Mouse (Mus musculus): Measurements from ENCODE around the gene Slamf1. TPM values are rescaled to one million over a fixed set of nuclear protein-coding genes. Genes with fewer than 3 reads are reported as not detected.

Slamf1 gene
- polyA plus RNA-seq (2014; fragmentation: Nextera tagmentation; extraction: Ambion mirVana) = 0.06 and 0.19 TPM in 2 replicates

DNA sequence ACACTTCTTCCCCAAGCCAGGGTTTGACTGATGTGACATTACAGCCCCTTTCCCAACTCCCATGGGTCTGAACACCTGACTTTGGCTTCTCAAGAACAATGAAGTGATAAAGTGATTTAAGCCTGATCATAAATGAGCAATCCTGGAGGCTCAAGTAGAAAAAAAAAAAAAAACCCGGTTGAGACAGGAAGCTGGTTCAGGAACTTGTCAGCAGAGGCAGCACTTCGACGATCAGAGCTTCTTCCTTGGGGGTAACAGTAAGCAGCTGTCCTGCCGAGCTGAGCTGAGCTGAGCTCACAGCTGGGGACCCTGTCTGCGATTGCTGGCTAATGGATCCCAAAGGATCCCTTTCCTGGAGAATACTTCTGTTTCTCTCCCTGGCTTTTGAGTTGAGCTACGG, at the start of gene Slamf1:
Gene Slamf1 (plus strand): TSS at position 230 of the 400 bp plus-strand sequence.
- no peak within 1 kb of the TSS for H3K4me3 ChIP-seq (ENCODE audit: low read depth, low read length)
- no peak within 1 kb of the TSS for H3K9ac ChIP-seq (replicated peaks; ENCODE audit: low read depth, low read length)
- H3K4me2 ChIP-seq (replicated peaks; ENCODE audit: low read depth, low read length) = no peak within 1 kb of the TSS
- no peaks in the 10 kb centered on the region for H3K9me3 ChIP-seq (ENCODE audit: control insufficient read depth, low read depth, low read length)
- no peaks in the 10 kb centered on the region for H3K4me1 ChIP-seq (ENCODE audit: control insufficient read depth, insufficient read depth, low read length)
- no peaks in the 10 kb centered on the region for H3K27me3 ChIP-seq (ENCODE audit: control insufficient read depth, insufficient read depth, low read length)
- WGBS = 22% methylated on average over 6 of the region's 6 CpGs
- H3K36me3 ChIP-seq (ENCODE audit: control insufficient read depth, insufficient read depth, low read length) = no peaks in the 10 kb centered on the region
- no peak within 1 kb of the TSS for H3K27ac ChIP-seq (ENCODE audit: low read length)
- no peak for ATAC-seq (ENCODE audit: insufficient number of reproducible peaks, insufficient read depth, low FRiP score, low read depth)

DNA sequence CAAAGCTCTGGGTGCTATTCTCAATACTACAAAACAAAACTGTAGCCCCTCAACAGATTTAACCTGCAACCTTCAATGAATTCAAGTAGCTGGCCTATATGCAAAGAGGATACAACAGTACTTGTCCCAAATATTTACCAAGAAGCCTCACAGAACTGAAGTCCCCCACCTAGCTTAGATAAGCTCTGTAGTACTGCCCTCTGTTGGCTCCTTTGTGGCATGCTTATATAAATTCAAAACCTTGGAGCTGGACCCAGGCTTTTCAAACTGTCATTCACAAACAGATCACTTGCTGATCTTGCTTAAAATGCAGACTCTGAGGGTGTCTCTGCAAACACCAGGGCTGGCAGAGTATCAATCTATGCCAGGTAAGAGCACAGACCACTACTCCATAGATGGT, 35.7 kb upstream of the Slamf1 start:
- no peak for ATAC-seq (ENCODE audit: insufficient number of reproducible peaks, insufficient read depth, low FRiP score, low read depth)
- Histone ChIP-seq H3K9me3 (ENCODE audit: control insufficient read depth, low read depth, low read length) (no peaks in the 10 kb centered on the region), H3K27me3 (ENCODE audit: control insufficient read depth, insufficient read depth, low read length) (no peaks in the 10 kb centered on the region), H3K9ac (replicated peaks; ENCODE audit: low read depth, low read length) (no peak overlapping the region), H3K36me3 (ENCODE audit: control insufficient read depth, insufficient read depth, low read length) (no peaks in the 10 kb centered on the region), H3K4me1 (ENCODE audit: control insufficient read depth, insufficient read depth, low read length) (no peaks in the 10 kb centered on the region), H3K4me2 (replicated peaks; ENCODE audit: low read depth, low read length) (no peak overlapping the region), H3K27ac (ENCODE audit: low read length) (no peak overlapping the region), H3K4me3 (ENCODE audit: low read depth, low read length) (no peak overlapping the region)

DNA sequence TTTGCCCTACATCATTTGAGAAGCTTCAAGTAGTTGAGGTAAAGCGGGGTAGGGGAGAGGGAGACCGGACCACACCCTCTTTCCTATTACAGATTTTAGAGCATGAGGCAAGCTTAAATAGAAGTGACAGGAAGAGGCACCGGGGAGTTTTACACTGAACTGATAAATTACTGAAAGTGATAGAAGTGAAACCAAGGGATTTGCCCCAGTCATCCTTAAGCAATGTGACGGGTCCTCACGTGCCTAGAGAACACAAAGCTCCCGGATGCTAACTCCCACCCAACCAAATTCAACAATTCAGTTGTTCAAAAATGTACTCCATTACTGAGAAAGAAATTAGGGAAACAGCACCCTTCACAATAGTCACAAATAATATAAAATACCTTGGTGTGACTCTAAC, 32.0 kb upstream of the Slamf1 start:
- Histone ChIP-seq H3K9me3 (ENCODE audit: control insufficient read depth, low read depth, low read length) (no peaks in the 10 kb centered on the region), H3K9ac (replicated peaks; ENCODE audit: low read depth, low read length) (no peak overlapping the region), H3K4me1 (ENCODE audit: control insufficient read depth, insufficient read depth, low read length) (no peaks in the 10 kb centered on the region), H3K4me2 (replicated peaks; ENCODE audit: low read depth, low read length) (no peak overlapping the region), H3K36me3 (ENCODE audit: control insufficient read depth, insufficient read depth, low read length) (no peaks in the 10 kb centered on the region), H3K27ac (ENCODE audit: low read length) (no peak overlapping the region), H3K27me3 (ENCODE audit: control insufficient read depth, insufficient read depth, low read length) (no peaks in the 10 kb centered on the region), H3K4me3 (ENCODE audit: low read depth, low read length) (no peak overlapping the region)
- 76% methylated on average over 6 of the region's 6 CpGs for WGBS
- no peak for ATAC-seq (ENCODE audit: insufficient number of reproducible peaks, insufficient read depth, low FRiP score, low read depth)

DNA sequence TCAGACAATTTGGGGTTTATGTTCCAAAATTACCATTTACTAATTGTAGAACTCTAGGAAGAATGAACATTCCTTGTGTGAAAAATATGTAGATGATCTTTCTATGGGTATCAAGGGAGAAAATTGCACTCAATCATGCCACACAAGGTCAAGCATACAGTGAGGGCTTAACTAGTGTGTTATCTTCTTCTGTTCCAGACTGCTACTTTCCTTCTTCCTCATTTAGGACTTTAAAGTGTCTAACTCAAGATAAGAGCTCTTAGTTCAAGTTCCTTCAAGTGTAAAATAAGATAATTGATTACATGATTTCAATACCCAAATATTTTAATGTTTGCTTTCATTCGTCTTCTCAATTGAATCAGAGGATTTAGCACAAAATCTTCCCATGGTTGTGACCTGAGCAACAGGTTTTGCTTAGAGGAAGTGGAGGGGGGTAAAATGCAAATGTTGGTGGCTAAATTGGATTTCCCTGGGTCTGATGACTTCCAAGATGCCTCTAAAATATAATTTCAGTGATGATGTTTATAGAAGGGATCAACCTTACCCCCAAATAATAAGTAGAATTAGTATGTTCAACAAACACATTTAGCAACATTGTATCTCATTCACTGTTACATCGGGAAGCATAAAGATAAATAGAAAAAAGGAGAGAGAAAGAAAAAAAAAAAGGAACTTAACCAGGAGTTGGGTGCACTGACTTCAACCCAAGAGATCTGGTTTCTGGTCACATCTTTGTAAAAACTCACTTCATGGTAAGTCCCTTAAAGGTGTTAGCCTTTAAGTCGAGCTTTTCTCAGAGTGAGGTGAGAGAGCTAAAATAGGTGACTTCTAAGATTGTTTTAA, 18.6 kb upstream of the Slamf1 start:
- WGBS = 83% methylated on average over 3 of the region's 3 CpGs
- H3K4me3 ChIP-seq (ENCODE audit: low read depth, low read length) = no peak overlapping the region
- no peak for ATAC-seq (ENCODE audit: insufficient number of reproducible peaks, insufficient read depth, low FRiP score, low read depth)
- H3K9ac ChIP-seq (replicated peaks; ENCODE audit: low read depth, low read length) = no peak overlapping the region
- H3K27ac ChIP-seq (ENCODE audit: low read length) = no peak overlapping the region
- H3K9me3 ChIP-seq (ENCODE audit: control insufficient read depth, low read depth, low read length) = no peaks in the 10 kb centered on the region
- H3K36me3 ChIP-seq (ENCODE audit: control insufficient read depth, insufficient read depth, low read length) = no peaks in the 10 kb centered on the region
- H3K4me2 ChIP-seq (replicated peaks; ENCODE audit: low read depth, low read length) = no peak overlapping the region
- H3K27me3 ChIP-seq (ENCODE audit: control insufficient read depth, insufficient read depth, low read length) = no peaks in the 10 kb centered on the region
- no peaks in the 10 kb centered on the region for H3K4me1 ChIP-seq (ENCODE audit: control insufficient read depth, insufficient read depth, low read length)

DNA sequence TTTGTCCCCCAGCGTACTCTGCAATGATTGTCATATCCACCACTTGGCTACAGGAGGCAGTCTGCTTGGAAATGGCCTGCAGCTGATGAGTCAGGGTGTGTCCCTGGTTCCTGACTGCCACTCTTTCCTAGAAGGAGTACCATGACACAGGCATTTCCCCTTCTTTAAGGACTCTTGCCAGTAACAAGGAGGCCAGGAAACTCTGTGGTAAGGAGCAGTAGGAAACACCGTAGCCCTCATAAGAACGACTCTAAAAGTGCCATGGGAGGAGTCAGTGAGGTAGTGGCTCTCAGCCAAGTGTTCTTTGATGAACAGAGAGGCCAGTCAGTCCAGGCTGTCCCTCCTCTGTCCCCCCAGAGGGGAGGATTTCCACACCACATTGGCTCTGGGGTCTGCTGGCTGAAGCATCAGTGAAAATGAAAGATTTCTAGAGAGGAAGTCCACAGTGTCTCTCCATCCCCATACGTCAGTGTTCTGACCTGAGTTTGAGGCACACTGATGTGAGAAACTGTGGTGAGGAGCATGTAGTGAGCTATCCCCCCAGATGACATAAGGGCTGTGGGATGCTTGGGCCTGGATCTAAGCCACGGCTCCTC, 5.0 kb upstream of the Slamf1 start:
- ATAC-seq (ENCODE audit: insufficient number of reproducible peaks, insufficient read depth, low FRiP score, low read depth) = no peak
- WGBS = 75% methylated on average over 5 of the region's 5 CpGs

DNA sequence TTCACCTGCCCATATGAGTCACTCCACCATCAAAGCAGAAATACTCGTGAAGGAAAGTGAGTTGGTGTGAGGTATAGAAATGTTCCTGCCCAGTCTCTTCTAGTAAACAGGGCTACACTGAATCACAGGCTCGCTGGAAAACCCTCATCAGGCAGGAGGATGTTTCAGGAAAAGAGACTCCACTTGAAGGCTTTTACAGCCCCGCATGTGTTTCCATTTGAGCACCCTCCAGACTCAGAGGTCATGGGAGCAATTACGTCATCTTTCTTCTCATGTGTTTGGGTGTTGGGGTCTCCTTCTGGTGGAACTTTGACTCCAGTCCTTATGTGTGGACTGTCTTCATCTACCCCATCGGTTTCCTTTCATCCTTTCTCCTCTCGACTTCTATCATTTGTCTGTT, 4.1 kb downstream of the Slamf1 start:
- Histone ChIP-seq H3K4me3 (ENCODE audit: low read depth, low read length) (no peak overlapping the region), H3K4me2 (replicated peaks; ENCODE audit: low read depth, low read length) (no peak overlapping the region), H3K27ac (ENCODE audit: low read length) (no peak overlapping the region), H3K36me3 (ENCODE audit: control insufficient read depth, insufficient read depth, low read length) (no peaks in the 10 kb centered on the region), H3K4me1 (ENCODE audit: control insufficient read depth, insufficient read depth, low read length) (no peaks in the 10 kb centered on the region), H3K27me3 (ENCODE audit: control insufficient read depth, insufficient read depth, low read length) (no peaks in the 10 kb centered on the region), H3K9ac (replicated peaks; ENCODE audit: low read depth, low read length) (no peak overlapping the region), H3K9me3 (ENCODE audit: control insufficient read depth, low read depth, low read length) (no peaks in the 10 kb centered on the region)
- WGBS = 74% methylated on average over 6 of the region's 6 CpGs
- ATAC-seq (ENCODE audit: insufficient number of reproducible peaks, insufficient read depth, low FRiP score, low read depth) = no peak

More for the DNA sequence above, 5.0 kb upstream of the Slamf1 start:
- Histone ChIP-seq H3K4me2 (replicated peaks; ENCODE audit: low read depth, low read length) (no peak overlapping the region), H3K4me3 (ENCODE audit: low read depth, low read length) (no peak overlapping the region), H3K9ac (replicated peaks; ENCODE audit: low read depth, low read length) (no peak overlapping the region), H3K9me3 (ENCODE audit: control insufficient read depth, low read depth, low read length) (no peaks in the 10 kb centered on the region), H3K36me3 (ENCODE audit: control insufficient read depth, insufficient read depth, low read length) (no peaks in the 10 kb centered on the region), H3K27me3 (ENCODE audit: control insufficient read depth, insufficient read depth, low read length) (no peaks in the 10 kb centered on the region), H3K4me1 (ENCODE audit: control insufficient read depth, insufficient read depth, low read length) (no peaks in the 10 kb centered on the region), H3K27ac (ENCODE audit: low read length) (no peak overlapping the region)

DNA sequence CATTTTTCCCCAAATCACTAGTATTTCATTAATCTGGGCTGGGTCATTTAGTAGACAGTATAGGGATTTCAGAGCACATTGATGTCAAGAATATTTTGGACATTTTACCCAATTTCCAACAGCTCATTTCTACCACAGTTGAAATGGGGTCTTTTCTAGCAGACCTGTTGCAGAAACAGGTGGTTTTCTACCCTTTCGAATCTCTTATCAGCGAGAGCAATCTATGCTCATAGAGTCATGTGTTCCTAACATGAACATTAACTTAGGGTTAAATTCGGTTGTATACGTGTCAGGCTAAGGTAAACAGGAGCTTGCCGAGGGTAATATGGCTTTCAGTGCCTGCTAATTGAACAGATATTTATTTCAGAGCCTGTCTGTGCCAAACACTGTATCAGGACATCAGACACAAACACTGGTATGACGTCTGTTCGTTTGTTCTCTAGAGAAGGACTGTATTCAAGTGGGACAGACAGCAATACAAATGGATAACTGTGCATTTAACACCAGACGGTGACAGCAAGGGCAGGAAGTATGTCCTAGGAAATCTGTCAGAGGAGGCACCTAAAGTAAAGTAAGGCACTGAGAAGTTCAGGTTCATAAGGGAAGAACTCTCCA, 5.3 kb downstream of the Slamf1 start:
- H3K9me3 ChIP-seq (ENCODE audit: control insufficient read depth, low read depth, low read length) = no peaks in the 10 kb centered on the region
- H3K27me3 ChIP-seq (ENCODE audit: control insufficient read depth, insufficient read depth, low read length) = no peaks in the 10 kb centered on the region
- no peak for ATAC-seq (ENCODE audit: insufficient number of reproducible peaks, insufficient read depth, low FRiP score, low read depth)
- no peak overlapping the region for H3K4me2 ChIP-seq (replicated peaks; ENCODE audit: low read depth, low read length)
- H3K4me1 ChIP-seq (ENCODE audit: control insufficient read depth, insufficient read depth, low read length) = no peaks in the 10 kb centered on the region
- H3K9ac ChIP-seq (replicated peaks; ENCODE audit: low read depth, low read length) = no peak overlapping the region
- H3K36me3 ChIP-seq (ENCODE audit: control insufficient read depth, insufficient read depth, low read length) = no peaks in the 10 kb centered on the region
- no peak overlapping the region for H3K4me3 ChIP-seq (ENCODE audit: low read depth, low read length)
- no peak overlapping the region for H3K27ac ChIP-seq (ENCODE audit: low read length)
- 53% methylated on average over 8 of the region's 8 CpGs for WGBS

DNA sequence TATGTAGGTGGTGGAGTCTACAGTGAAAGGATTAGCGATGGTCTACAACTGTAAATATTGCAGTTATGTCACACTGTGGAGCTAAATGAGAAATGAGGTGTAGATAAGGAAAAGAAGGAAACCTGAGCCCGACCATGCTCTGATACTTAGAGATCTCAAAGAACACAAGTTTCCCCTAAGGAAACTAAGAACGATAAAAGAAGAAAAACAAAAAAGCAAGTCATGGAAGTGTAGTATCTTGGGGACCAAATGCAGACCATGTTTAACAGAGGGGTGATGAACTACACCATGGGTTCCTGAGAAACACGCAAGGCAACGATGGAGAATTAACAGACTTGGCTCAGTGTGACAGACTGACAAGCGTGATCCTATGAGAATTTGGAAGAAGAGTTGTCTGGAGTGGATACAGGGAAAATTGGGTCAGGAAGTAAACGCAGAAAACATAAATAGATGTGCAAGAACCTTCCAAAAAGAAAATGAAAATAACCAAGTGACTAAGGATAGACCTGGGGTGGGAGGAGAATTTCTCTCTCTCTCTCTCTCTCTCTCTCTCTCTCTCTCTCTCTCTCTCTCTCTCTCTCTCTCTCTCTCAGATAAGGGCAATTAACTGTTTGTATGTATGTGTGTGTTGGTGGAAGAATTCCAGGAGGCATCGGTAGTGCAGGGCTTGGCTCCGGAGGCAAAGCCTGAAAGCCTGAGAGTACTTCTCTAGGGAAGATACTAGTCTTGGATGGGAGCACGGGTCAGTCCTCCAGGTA, 6.5 kb downstream of the Slamf1 start:
- Histone ChIP-seq H3K36me3 (ENCODE audit: control insufficient read depth, insufficient read depth, low read length) (no peaks in the 10 kb centered on the region), H3K27ac (ENCODE audit: low read length) (no peak overlapping the region), H3K4me2 (replicated peaks; ENCODE audit: low read depth, low read length) (no peak overlapping the region), H3K9me3 (ENCODE audit: control insufficient read depth, low read depth, low read length) (no peaks in the 10 kb centered on the region), H3K4me1 (ENCODE audit: control insufficient read depth, insufficient read depth, low read length) (no peaks in the 10 kb centered on the region), H3K4me3 (ENCODE audit: low read depth, low read length) (no peak overlapping the region), H3K27me3 (ENCODE audit: control insufficient read depth, insufficient read depth, low read length) (no peaks in the 10 kb centered on the region), H3K9ac (replicated peaks; ENCODE audit: low read depth, low read length) (no peak overlapping the region)
- WGBS = 74% methylated on average over 10 of the region's 10 CpGs
- ATAC-seq (ENCODE audit: insufficient number of reproducible peaks, insufficient read depth, low FRiP score, low read depth) = no peak

Measured in stomach, embryonic 14.5 days (tissue).